Mouse (Mus musculus) lung, postnatal 0 days (tissue): ENCODE measurements around the gene Cap2.

ENCODE experiments used
- CTCF ChIP-seq: IDR thresholded peaks from 2 replicates; pipeline ENCODE4 v1.5.1; 2016; ENCODE audit warnings: antibody characterized with exemption, mild to moderate bottlenecking
- EP300 ChIP-seq: IDR thresholded peaks from 2 replicates; pipeline ENCODE4 v1.6.1; 2016; ENCODE audit warnings: antibody characterized with exemption, mild to moderate bottlenecking, control low read depth

- TF ChIP-seq EP300: no peak
- no peak for TF ChIP-seq CTCF
These were observed 150.2 kb downstream of the Cap2 start for GRCm38 (mm10) chr13:46651853-46652252.
